Mouse (Mus musculus) heart, adult 2 months (tissue): ENCODE measurements at regions not wholly inside any gene's neighbourhood (a gene's known extent, or its start where the extent isn't known, plus 50 kb on each side); places are given as distances from the start of the nearest gene placed in this dataset.

Source experiments
- DNase-seq, 2 experiments: peaks; one replicate each; pipeline ENCODE4 v3.0.0; 2021
- H3K27ac ChIP-seq: fragments of 200-600 bp; 2 replicates; pipeline ENCODE4 v1.8.1; 2022
- H3K27me3 ChIP-seq: fragments of 200-500 bp; 2 replicates; pipeline ENCODE4 v1.6.1; 2012; ENCODE audit warnings: mild to moderate bottlenecking, low read length, inconsistent platforms, mixed read lengths; ENCODE audit not compliant: control insufficient read depth, insufficient read depth
- H3K36me3 ChIP-seq: fragments of 200-500 bp; 2 replicates; pipeline ENCODE4 v1.6.1; 2012; ENCODE audit warnings: low read length, inconsistent platforms; ENCODE audit not compliant: control insufficient read depth, insufficient read depth
- H3K4me1 ChIP-seq: fragments of 200-500 bp; 2 replicates; pipeline ENCODE4 v1.6.1; 2011; ENCODE audit warnings: low read length; ENCODE audit not compliant: control insufficient read depth, insufficient read depth
- H3K4me3 ChIP-seq: fragments of 200-600 bp; 2 replicates; pipeline ENCODE4 v1.8.1; 2022
- H3K79me2 ChIP-seq: fragments of 200-500 bp; replicated peaks from 2 replicates; pipeline ENCODE4 v1.6.1; 2012; ENCODE audit warnings: mild to moderate bottlenecking, inconsistent platforms, low read length, moderate library complexity, mixed read lengths; ENCODE audit not compliant: control insufficient read depth, insufficient read depth
- H3K9ac ChIP-seq: fragments of 200-500 bp; 2 replicates; pipeline ENCODE4 v1.6.1; 2012; ENCODE audit warnings: low read depth, mild to moderate bottlenecking, control low read depth, inconsistent platforms, low read length, mixed read lengths
- CTCF ChIP-seq: fragments of 200-600 bp; IDR thresholded peaks from 2 replicates; pipeline ENCODE4 v1.8.1; 2022; ENCODE audit warnings: antibody characterized with exemption, mild to moderate bottlenecking, moderate library complexity
- EP300 ChIP-seq: fragments of 200-500 bp; IDR thresholded peaks from 2 replicates; pipeline ENCODE4 v1.6.1; 2011; ENCODE audit warnings: low read depth, low read length, control low read depth; ENCODE audit not compliant: insufficient read depth
- POLR2A ChIP-seq: fragments of 200-500 bp; IDR thresholded peaks from 2 replicates; pipeline ENCODE4 v1.6.1; 2011; ENCODE audit warnings: mild to moderate bottlenecking, low read depth, low read length, control low read depth; ENCODE audit not compliant: insufficient read depth
- WGBS: fragments of 180-500 bp; shearing (Covaris S2); methylation state at CpG from one replicate; pipeline ENCODE4 v1.1.7; 2018; 5-methylcytosine and 5-hydroxymethylcytosine counted together
- intact Hi-C: fragments of 180-260 bp; cut with DNase I; formaldehyde crosslinking; loops from one replicate; pipeline ENCODE4 v1.15.1; 2025

- intact Hi-C loops, result no loop called here
- no peak for TF ChIP-seq CTCF
- no peak for TF ChIP-seq EP300
- no peak for TF ChIP-seq POLR2A
- no peaks in the 10 kb centered on the region for H3K79me2 ChIP-seq
- no peak overlapping the region for H3K4me3 ChIP-seq
- H3K27me3 ChIP-seq, result no peaks in the 10 kb centered on the region
- no peak overlapping the region for H3K9ac ChIP-seq
- no peak overlapping the region for H3K27ac ChIP-seq
- WGBS, result 75% methylated on average over 3 of the region's 3 CpGs
- DNase-seq, result no peak
- H3K36me3 ChIP-seq, result no peaks in the 10 kb centered on the region
- H3K4me1 ChIP-seq, result no peaks in the 10 kb centered on the region; the same call in 1 of the 2 replicates
These were observed 278.0 kb upstream of the Mctp2 start for GRCm38 (mm10) chr7:72584427-72584826.

DNA sequence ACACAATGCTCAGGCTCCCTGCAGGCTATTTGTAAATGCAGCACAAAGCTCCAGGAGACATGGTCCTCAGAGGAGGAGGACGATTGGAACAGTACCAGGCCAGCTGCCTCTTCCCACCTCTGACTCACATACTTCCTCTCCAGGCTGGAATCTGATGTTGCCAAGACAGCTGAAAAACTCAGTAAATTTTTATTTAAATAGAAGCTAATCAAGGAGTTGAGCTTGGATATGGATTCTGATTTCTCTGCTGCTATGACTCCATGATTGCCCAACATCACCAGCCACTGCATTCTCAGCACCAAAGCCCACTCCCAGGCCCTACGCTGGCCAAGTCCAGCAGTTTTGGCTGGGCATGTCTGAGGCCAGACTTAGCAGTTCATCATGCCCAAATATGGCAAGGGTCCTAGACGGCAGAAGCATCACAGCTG lies 282.8 kb upstream of the Mctp2 start:
- intact Hi-C loops, result no loop called here
- H3K9ac ChIP-seq, result no peak overlapping the region

GRCm38 (mm10) chr7:72590351-72591115 lies 284.1 kb upstream of the Mctp2 start:
- H3K36me3 ChIP-seq, result no peaks in the 10 kb centered on the region
- intact Hi-C loops, result no loop called here
- no peaks in the 10 kb centered on the region for H3K27me3 ChIP-seq
- no peaks in the 10 kb centered on the region; the same call in 1 of the 2 replicates for H3K4me1 ChIP-seq
- no peak overlapping the region for H3K4me3 ChIP-seq
- 59% methylated on average over 4 of the region's 4 CpGs for WGBS
- no peaks in the 10 kb centered on the region for H3K79me2 ChIP-seq
- DNase-seq, result no peak
- no peak overlapping the region for H3K27ac ChIP-seq
- TF ChIP-seq POLR2A, result no peak
- TF ChIP-seq EP300, result no peak
- no peak for TF ChIP-seq CTCF
- no peak overlapping the region for H3K9ac ChIP-seq

More for the DNA sequence above, 282.8 kb upstream of the Mctp2 start:
- Histone ChIP-seq H3K27ac (no peak overlapping the region), H3K79me2 (no peaks in the 10 kb centered on the region), H3K36me3 (no peaks in the 10 kb centered on the region), H3K4me3 (no peak overlapping the region), H3K27me3 (no peaks in the 10 kb centered on the region), H3K4me1 (no peaks in the 10 kb centered on the region; the same call in 1 of the 2 replicates)
- DNase-seq, result peak; percentile 37 to 57
- WGBS, result 51% methylated on average over 3 of the region's 3 CpGs
- TF ChIP-seq POLR2A (no peak), EP300 (no peak), CTCF (no peak)

DNA sequence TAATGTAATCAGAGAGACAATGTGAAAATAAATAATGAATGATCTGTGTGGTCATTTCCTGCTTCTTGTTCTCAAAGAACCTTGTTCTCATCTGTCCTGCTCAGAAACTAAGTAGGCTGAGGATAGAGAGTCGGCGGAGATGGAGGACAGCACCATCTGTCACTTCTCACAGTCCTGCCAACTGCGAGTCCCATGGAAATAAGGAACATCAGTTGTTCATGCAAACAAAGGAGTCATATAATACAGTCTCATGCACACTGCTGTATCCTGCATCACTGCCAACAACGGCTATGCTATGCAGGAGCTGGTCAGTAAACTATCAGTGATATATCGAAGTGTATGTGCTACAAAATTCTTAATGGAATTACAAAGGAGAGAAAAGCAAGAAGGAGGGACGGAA lies 285.7 kb upstream of the Mctp2 start:
- no peaks in the 10 kb centered on the region for H3K79me2 ChIP-seq
- H3K27me3 ChIP-seq, result no peaks in the 10 kb centered on the region
- H3K36me3 ChIP-seq, result no peaks in the 10 kb centered on the region
- 74% methylated on average over 6 of the region's 6 CpGs for WGBS
- no peak for DNase-seq
- no peak overlapping the region for H3K9ac ChIP-seq
- H3K4me3 ChIP-seq, result no peak overlapping the region
- H3K4me1 ChIP-seq, result no peaks in the 10 kb centered on the region; the same call in 1 of the 2 replicates
- intact Hi-C loops, result no loop called here
- H3K27ac ChIP-seq, result no peak overlapping the region
- no peak for TF ChIP-seq POLR2A

DNA sequence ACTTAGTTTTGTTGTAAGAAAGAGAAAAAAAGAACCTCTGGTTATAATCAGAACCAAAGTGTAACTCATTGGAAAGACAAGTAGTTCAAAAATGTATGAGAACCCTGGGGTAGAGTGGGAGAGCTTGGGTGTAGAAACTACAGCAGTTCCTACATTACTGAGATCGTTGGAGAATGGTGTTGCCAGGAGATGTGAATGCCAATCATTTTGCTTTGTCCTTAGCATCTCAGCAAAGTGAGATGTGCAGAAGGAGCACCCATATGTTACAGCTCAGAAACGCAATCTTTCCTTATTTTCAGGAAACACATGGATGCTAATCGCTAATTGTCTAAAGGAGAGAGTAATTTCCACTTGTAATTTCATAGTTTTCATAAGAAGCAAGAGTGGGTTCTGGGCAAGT lies 286.2 kb upstream of the Mctp2 start:
- no peak for TF ChIP-seq EP300
- TF ChIP-seq CTCF, result no peak
- no peak for TF ChIP-seq POLR2A
- intact Hi-C loops, result no loop called here
- Histone ChIP-seq H3K27me3 (no peaks in the 10 kb centered on the region), H3K9ac (no peak overlapping the region), H3K27ac (no peak overlapping the region), H3K79me2 (no peaks in the 10 kb centered on the region), H3K4me1 (no peaks in the 10 kb centered on the region; the same call in 1 of the 2 replicates), H3K36me3 (no peaks in the 10 kb centered on the region), H3K4me3 (no peak overlapping the region)
- DNase-seq, result no peak
- WGBS, result 54% methylated on average over 3 of the region's 3 CpGs

DNA sequence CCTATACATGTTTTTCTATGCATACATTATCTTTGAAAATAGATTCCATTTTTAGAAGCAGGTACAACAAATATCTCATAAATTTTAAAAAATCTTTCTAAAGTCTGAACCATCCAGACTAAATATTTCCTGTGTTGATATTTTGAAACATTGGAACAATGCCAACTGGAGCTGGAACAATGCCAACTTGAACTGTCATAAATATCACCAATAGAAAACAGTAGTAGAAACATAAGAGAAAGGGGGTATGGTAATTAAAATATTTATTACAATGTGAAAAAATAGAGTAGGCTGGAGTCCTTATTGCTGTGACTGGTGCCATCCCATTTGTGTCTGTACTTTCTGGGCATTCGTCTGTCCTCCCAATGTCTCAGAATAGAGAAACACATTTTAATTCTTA lies 286.9 kb upstream of the Mctp2 start:
- no peak overlapping the region for H3K9ac ChIP-seq
- intact Hi-C loops, result no loop called here
- H3K27me3 ChIP-seq, result no peaks in the 10 kb centered on the region
- no peaks in the 10 kb centered on the region for H3K79me2 ChIP-seq
- H3K4me1 ChIP-seq, result no peaks in the 10 kb centered on the region; the same call in 1 of the 2 replicates
- DNase-seq, result no peak
- H3K36me3 ChIP-seq, result no peaks in the 10 kb centered on the region
- no peak overlapping the region for H3K4me3 ChIP-seq
- 78% methylated on average over 1 of the region's 1 CpGs for WGBS
- TF ChIP-seq CTCF (no peak), POLR2A (no peak), EP300 (no peak)
- H3K27ac ChIP-seq, result no peak overlapping the region
